Mouse (Mus musculus): ENCODE data around the gene Btbd3. TPM values are rescaled to one million over a fixed set of nuclear protein-coding genes. Genes with fewer than 3 reads are reported as not detected.

Btbd3 gene
- polyA plus RNA-seq, 2 experiments: 1.8 to 2.0 TPM

GRCm38 (mm10) chr2:138492176-138492575 is 235.8 kb downstream of the Btbd3 start:
- H3K4me2 ChIP-seq (ENCODE audit: low read depth): no peak overlapping the region
- no peak overlapping the region for H3K27ac ChIP-seq
- H3K27me3 ChIP-seq (ENCODE audit: control insufficient read depth, insufficient read depth, low read length): no peaks in the 10 kb centered on the region
- no peaks in the 10 kb centered on the region for H3K36me3 ChIP-seq (replicated peaks; ENCODE audit: control insufficient read depth, insufficient read depth, low read depth)
- H3K9ac ChIP-seq (replicated peaks): no peak overlapping the region
- TF ChIP-seq CTCF (IDR thresholded peaks at IDR 0.05; ENCODE audit: low read depth): no peak
- TF ChIP-seq EP300 (IDR thresholded peaks at IDR 0.05; ENCODE audit: low read depth): no peak
- no peak for DNase-seq (ENCODE audit: low read depth in 3 of 3, low spot score in 3 of 3)
- no peaks in the 10 kb centered on the region for H3K9me3 ChIP-seq (ENCODE audit: control insufficient read depth, low read length)
- ATAC-seq (ENCODE audit: insufficient read depth): no peak
- H3K4me3 ChIP-seq (ENCODE audit: insufficient read depth in 1 of 2, low read depth in 2 of 2, low read length in 2 of 2): no peak overlapping the region
- H3K4me1 ChIP-seq (replicated peaks; ENCODE audit: control insufficient read depth in 2 of 2, insufficient read depth in 2 of 2, low read length in 1 of 2): no peaks in the 10 kb centered on the region

- H3K9me3 ChIP-seq (ENCODE audit: control insufficient read depth, low read length): no peaks in the 10 kb centered on the region
- DNase-seq (ENCODE audit: low read depth in 3 of 3, low spot score in 3 of 3) (no peak), ATAC-seq (ENCODE audit: insufficient read depth) (no peak)
- 70% methylated on average over 12 of the region's 12 CpGs for WGBS (ENCODE audit: insufficient replicate concordance)
- TF ChIP-seq CTCF (IDR thresholded peaks at IDR 0.05; ENCODE audit: low read depth) (no peak), EP300 (IDR thresholded peaks at IDR 0.05; ENCODE audit: low read depth) (no peak)
- H3K27me3 ChIP-seq (ENCODE audit: control insufficient read depth, insufficient read depth, low read length): no peaks in the 10 kb centered on the region
- no peaks in the 10 kb centered on the region for H3K4me1 ChIP-seq (replicated peaks; ENCODE audit: control insufficient read depth in 2 of 2, insufficient read depth in 2 of 2, low read length in 1 of 2)
- no peak overlapping the region for H3K4me3 ChIP-seq (ENCODE audit: insufficient read depth in 1 of 2, low read depth in 2 of 2, low read length in 2 of 2)
- no peaks in the 10 kb centered on the region for H3K36me3 ChIP-seq (replicated peaks; ENCODE audit: control insufficient read depth, insufficient read depth, low read depth)
- H3K27ac ChIP-seq: no peak overlapping the region
- no peak overlapping the region for H3K9ac ChIP-seq (replicated peaks)
- H3K4me2 ChIP-seq (ENCODE audit: low read depth): no peak overlapping the region
These were observed 247.6 kb downstream of the Btbd3 start for GRCm38 (mm10) chr2:138503866-138504380.

- TF ChIP-seq EP300 (IDR thresholded peaks at IDR 0.05; ENCODE audit: low read depth) (no peak), CTCF (IDR thresholded peaks at IDR 0.05; ENCODE audit: low read depth) (no peak)
- H3K4me2 ChIP-seq (ENCODE audit: low read depth): no peak overlapping the region
- H3K27me3 ChIP-seq (ENCODE audit: control insufficient read depth, insufficient read depth, low read length): no peaks in the 10 kb centered on the region
- no peaks in the 10 kb centered on the region for H3K36me3 ChIP-seq (replicated peaks; ENCODE audit: control insufficient read depth, insufficient read depth, low read depth)
- H3K9me3 ChIP-seq (ENCODE audit: control insufficient read depth, low read length): no peaks in the 10 kb centered on the region
- H3K9ac ChIP-seq (replicated peaks): no peak overlapping the region
- ATAC-seq (ENCODE audit: insufficient read depth) (no peak), DNase-seq (ENCODE audit: low read depth in 3 of 3, low spot score in 3 of 3) (no peak)
- no peaks in the 10 kb centered on the region for H3K4me1 ChIP-seq (replicated peaks; ENCODE audit: control insufficient read depth in 2 of 2, insufficient read depth in 2 of 2, low read length in 1 of 2)
- WGBS (ENCODE audit: insufficient replicate concordance): 46% methylated on average over 4 of the region's 4 CpGs
- no peak overlapping the region for H3K4me3 ChIP-seq (ENCODE audit: insufficient read depth in 1 of 2, low read depth in 2 of 2, low read length in 2 of 2)
- H3K27ac ChIP-seq: no peak overlapping the region
These were observed 259.2 kb downstream of the Btbd3 start for GRCm38 (mm10) chr2:138515531-138515930.

GRCm38 (mm10) chr2:138528461-138528860 is 272.1 kb downstream of the Btbd3 start:
- 53% methylated on average over 1 of the region's 1 CpGs for WGBS (ENCODE audit: insufficient replicate concordance)
- Histone ChIP-seq H3K4me2 (ENCODE audit: low read depth) (no peak overlapping the region), H3K36me3 (replicated peaks; ENCODE audit: control insufficient read depth, insufficient read depth, low read depth) (no peaks in the 10 kb centered on the region), H3K27ac (no peak overlapping the region), H3K9ac (replicated peaks) (no peak overlapping the region), H3K27me3 (ENCODE audit: control insufficient read depth, insufficient read depth, low read length) (no peaks in the 10 kb centered on the region), H3K9me3 (ENCODE audit: control insufficient read depth, low read length) (no peaks in the 10 kb centered on the region), H3K4me1 (replicated peaks; ENCODE audit: control insufficient read depth in 2 of 2, insufficient read depth in 2 of 2, low read length in 1 of 2) (no peaks in the 10 kb centered on the region), H3K4me3 (ENCODE audit: insufficient read depth in 1 of 2, low read depth in 2 of 2, low read length in 2 of 2) (no peak overlapping the region)
- ATAC-seq (ENCODE audit: insufficient read depth) (no peak), DNase-seq (ENCODE audit: low read depth in 3 of 3, low spot score in 3 of 3) (no peak)
- no peak for TF ChIP-seq CTCF (IDR thresholded peaks at IDR 0.05; ENCODE audit: low read depth)
- TF ChIP-seq EP300 (IDR thresholded peaks at IDR 0.05; ENCODE audit: low read depth): no peak

- 58% methylated on average over 5 of the region's 5 CpGs for WGBS (ENCODE audit: insufficient replicate concordance)
- DNase-seq (ENCODE audit: low read depth in 3 of 3, low spot score in 3 of 3) (no peak), ATAC-seq (ENCODE audit: insufficient read depth) (no peak)
- Histone ChIP-seq H3K4me2 (ENCODE audit: low read depth) (no peak overlapping the region), H3K27me3 (ENCODE audit: control insufficient read depth, insufficient read depth, low read length) (no peaks in the 10 kb centered on the region), H3K9me3 (ENCODE audit: control insufficient read depth, low read length) (no peaks in the 10 kb centered on the region), H3K9ac (replicated peaks) (no peak overlapping the region), H3K4me1 (replicated peaks; ENCODE audit: control insufficient read depth in 2 of 2, insufficient read depth in 2 of 2, low read length in 1 of 2) (no peaks in the 10 kb centered on the region), H3K4me3 (ENCODE audit: insufficient read depth in 1 of 2, low read depth in 2 of 2, low read length in 2 of 2) (no peak overlapping the region), H3K27ac (no peak overlapping the region), H3K36me3 (replicated peaks; ENCODE audit: control insufficient read depth, insufficient read depth, low read depth) (no peaks in the 10 kb centered on the region)
- TF ChIP-seq CTCF (IDR thresholded peaks at IDR 0.05; ENCODE audit: low read depth) (no peak), EP300 (IDR thresholded peaks at IDR 0.05; ENCODE audit: low read depth) (no peak)
These were observed 275.0 kb downstream of the Btbd3 start for GRCm38 (mm10) chr2:138531160-138531967.
